Mouse (Mus musculus) bone marrow macrophage, adult 2 months (primary cell): Measurements from ENCODE around the gene Immp2l.

Source experiments
- CTCF ChIP-seq: IDR thresholded peaks from 2 replicates; pipeline ENCODE4 v1.5.1; 2012; ENCODE audit warnings: low read depth, mild to moderate bottlenecking, low read length, moderate library complexity
- POLR2A ChIP-seq: IDR thresholded peaks from 2 replicates; pipeline ENCODE4 v1.6.1; 2012; ENCODE audit warnings: mild to moderate bottlenecking, low read depth, low read length, borderline replicate concordance

- no peak for TF ChIP-seq CTCF
- no peak for TF ChIP-seq POLR2A
Observed at GRCm38 (mm10) chr12:41483593-41484451, 459.9 kb downstream of the Immp2l start.
